ENCODE assay signal across 14 mouse cellular contexts in genomic region chr1:74344163-74344916, GRCm38 (mm10). TPM values are rescaled to one million over a fixed set of nuclear protein-coding genes. Genes with fewer than 3 reads are reported as not detected.
"Had no signal": no experiment of that assay in that cellular context is flagged by ENCODE, and none has a peak within 500 bp of the region (broad histone marks: within the 10 kb centered on the region; RNA-seq: fewer than 3 reads in every experiment).

No protein-coding gene starts in this region.

- H3K27me3 ChIP-seq: limb, embryonic 12.5 days; neural tube, embryonic 13.5 days; stomach, embryonic 15.5 days had no signal

- DNase-seq: kidney, postnatal 25 days; layer of hippocampus, adult 9-11 months; liver; lung, adult 18-20 months; midbrain, embryonic 14.5 days; retina, postnatal 1 day; right cerebral cortex, postnatal 4 days; thymus, postnatal 4 days had no signal

- H3K9me3 ChIP-seq: limb, embryonic 12.5 days; neural tube, embryonic 13.5 days; stomach, embryonic 15.5 days had no signal

- H3K4me3 ChIP-seq: limb, embryonic 12.5 days; neural tube, embryonic 13.5 days; stomach, embryonic 15.5 days had no signal

- H3K36me3 ChIP-seq: stomach, embryonic 15.5 days had no signal

- H3K9ac ChIP-seq: limb, embryonic 12.5 days; liver, embryonic 14.5 days; stomach, embryonic 15.5 days had no signal

- H3K4me1 ChIP-seq: stomach, embryonic 15.5 days had no signal

- H3K27ac ChIP-seq: limb, embryonic 12.5 days; liver, embryonic 14.5 days; neural tube, embryonic 13.5 days; stomach, embryonic 15.5 days had no signal

- H3K4me2 ChIP-seq: limb, embryonic 12.5 days; neural tube, embryonic 13.5 days; stomach, embryonic 15.5 days had no signal

- ATAC-seq: intestine, embryonic 16.5 days had no signal

RNA-seq across cellular contexts. Expression of gene Catip, which starts 17.6 kb away (rescaled TPM):
- total RNA-seq: megakaryocyte-erythroid progenitor cell, adult 5-6 weeks had no signal
